Mouse (Mus musculus) testis, postnatal 14 days (tissue): ENCODE measurements around the gene Cox4i1.

Experiments
- DNase-seq: peaks from one replicate; pipeline ENCODE4 v3.0.0; 2021; ENCODE audit warnings: low spot score

Cox4i1 gene

GRCm38 (mm10) chr8:120667561-120668373 is at the start of gene Cox4i1, which contains the start of gene Gm27021:
Gene Cox4i1 (plus strand): TSS chr8:120668222.
Gene Gm27021 (minus strand): TSS chr8:120668079.
- DNase-seq = peak; percentile 93

- DNase-seq = no peak
Observed at GRCm38 (mm10) chr8:120619235-120620180, 48.5 kb upstream of the Cox4i1 start.

- DNase-seq = no peak
Observed at GRCm38 (mm10) chr8:120620441-120620840, 47.6 kb upstream of the Cox4i1 start.

- DNase-seq = no peak
Observed at GRCm38 (mm10) chr8:120622161-120622560, 45.9 kb upstream of the Cox4i1 start.

- no peak for DNase-seq
Observed at GRCm38 (mm10) chr8:120623608-120624007, 44.4 kb upstream of the Cox4i1 start.

- DNase-seq = no peak
Observed at GRCm38 (mm10) chr8:120626461-120626860, 41.6 kb upstream of the Cox4i1 start.

GRCm38 (mm10) chr8:120627298-120627697 is 40.7 kb upstream of the Cox4i1 start:
- DNase-seq = no peak

GRCm38 (mm10) chr8:120630031-120630430 is 38.0 kb upstream of the Cox4i1 start:
- no peak for DNase-seq

- DNase-seq = no peak
Observed at GRCm38 (mm10) chr8:120630848-120631247, 37.2 kb upstream of the Cox4i1 start.

GRCm38 (mm10) chr8:120631441-120632375 is 36.3 kb upstream of the Cox4i1 start:
- no peak for DNase-seq

- DNase-seq = no peak
Observed at GRCm38 (mm10) chr8:120632969-120633664, 34.9 kb upstream of the Cox4i1 start.

- peak; percentile 33 for DNase-seq
Observed at GRCm38 (mm10) chr8:120633665-120634271, 34.3 kb upstream of the Cox4i1 start.

GRCm38 (mm10) chr8:120634329-120634839 is 33.6 kb upstream of the Cox4i1 start:
- DNase-seq = no peak

GRCm38 (mm10) chr8:120641245-120641644 is 26.8 kb upstream of the Cox4i1 start:
- no peak for DNase-seq

GRCm38 (mm10) chr8:120642031-120642662 is 25.9 kb upstream of the Cox4i1 start:
- no peak for DNase-seq

GRCm38 (mm10) chr8:120644663-120645062 is 23.4 kb upstream of the Cox4i1 start:
- peak; percentile 63 for DNase-seq

GRCm38 (mm10) chr8:120647532-120647931 is 20.5 kb upstream of the Cox4i1 start, which contains the start of gene 1190005I06Rik:
Gene 1190005I06Rik (minus strand): TSS chr8:120647632.
- no peak for DNase-seq

- no peak for DNase-seq
Observed at GRCm38 (mm10) chr8:120656322-120657052, 11.5 kb upstream of the Cox4i1 start.

GRCm38 (mm10) chr8:120657415-120657814 is 10.6 kb upstream of the Cox4i1 start:
- no peak for DNase-seq
